Mouse (Mus musculus) retina, embryonic 14.5 days (tissue): ENCODE data around the gene Atp6v1e1.

ENCODE experiments used
- DNase-seq: peaks from one replicate; pipeline ENCODE4 v3.0.0-alpha.2; 2015; ENCODE audit warnings: low spot score

Atp6v1e1 gene

DNA sequence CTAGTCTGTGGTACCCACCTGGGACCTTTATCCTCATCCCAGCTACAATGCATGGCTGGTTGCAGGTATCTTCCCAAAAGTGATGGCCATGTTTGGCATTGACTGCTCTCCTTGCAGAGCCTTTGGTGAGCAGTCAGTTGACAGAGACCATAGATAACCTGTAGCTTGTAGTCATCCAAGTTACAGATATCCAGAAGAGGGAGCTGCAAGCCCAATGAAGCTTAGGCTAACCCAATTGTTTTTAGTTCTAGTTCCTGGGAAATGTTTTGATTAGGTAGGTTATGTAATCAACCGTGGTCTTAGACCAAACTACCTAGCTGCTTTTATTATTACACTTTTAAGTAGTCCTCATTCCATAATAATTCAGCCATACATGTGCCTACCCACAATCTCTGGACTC lies 51.2 kb downstream of the Atp6v1e1 start:
- no peak for DNase-seq

- no peak for DNase-seq
Observed at GRCm38 (mm10) chr6:120769972-120770371, 52.6 kb downstream of the Atp6v1e1 start.

DNA sequence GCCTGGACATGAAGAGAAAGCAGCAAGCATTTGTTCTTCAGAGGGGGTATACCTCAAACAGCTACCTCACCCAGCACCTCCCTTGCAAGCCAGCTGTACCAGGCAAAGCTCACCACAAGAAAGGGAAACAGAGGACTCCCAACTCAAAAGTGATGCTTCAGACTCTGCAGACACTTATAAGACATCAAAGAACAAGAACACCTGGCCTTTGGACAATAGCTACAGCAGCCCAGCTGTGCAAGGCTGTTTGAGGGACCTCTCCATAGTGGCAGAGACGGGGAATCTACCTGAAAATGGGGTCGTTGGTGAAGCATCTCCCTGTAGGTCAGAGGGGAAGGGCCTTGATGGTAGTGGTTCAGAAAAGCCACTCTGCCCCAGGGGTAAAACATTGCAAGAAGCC lies 61.4 kb downstream of the Atp6v1e1 start:
- no peak for DNase-seq

DNA sequence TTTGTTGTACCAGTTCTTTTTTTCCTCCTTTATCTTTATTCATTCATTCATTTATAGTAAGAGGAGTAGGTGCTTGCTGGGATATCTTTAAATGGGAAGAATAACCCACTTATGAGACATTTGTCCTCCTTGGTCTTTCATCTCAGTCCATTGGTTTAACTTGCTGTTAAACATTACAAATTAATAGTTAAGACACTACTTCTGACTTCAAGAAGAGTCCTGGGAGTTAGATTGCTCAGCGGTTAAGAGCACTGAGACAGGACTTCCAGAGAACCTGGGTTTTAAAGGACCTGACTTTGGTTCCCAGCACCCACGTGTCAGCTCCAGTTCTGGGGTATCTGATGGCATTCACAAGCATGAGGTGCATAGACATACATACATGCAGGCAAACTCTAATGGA lies 76.2 kb downstream of the Atp6v1e1 start:
- DNase-seq, result no peak
